In genomic region chr7:131362269-131362614, GRCm38 (mm10) we compare ENCODE assay signal across 7 mouse cellular contexts. TPM values are rescaled to one million over a fixed set of nuclear protein-coding genes. Genes with fewer than 3 reads are reported as not detected.
A peak's percentile ranks its signal among the peaks of the same experiment; 100 is the strongest.
DNase-seq lines count a peak whose midpoint lies in the region; ATAC-seq lines count a peak whose summit lies in the region.

No protein-coding gene starts in this region.

- under 1% methylated on average over 35 of the region's 35 CpGs for WGBS in forebrain, embryonic 10.5 days
- WGBS in limb, embryonic 15.5 days = under 1% methylated on average over 35 of the region's 35 CpGs
- WGBS in stomach, embryonic 15.5 days = 0% methylated on average over 35 of the region's 35 CpGs

- DNase-seq in ovary, postnatal 10 days (ENCODE audit: low spot score) = peak; percentile 81
- DNase-seq in ovary, postnatal 36 days (ENCODE audit: low spot score) = no peak
- no peak for DNase-seq in forebrain, embryonic 10.5 days (ENCODE audit: extremely low spot score, low spot score)
- DNase-seq in cerebellum, adult 18-20 months = no peak
- DNase-seq in embryo, embryonic 10.5 days (ENCODE audit: low spot score) = no peak

- peak overlapping the region; percentile 88 for H3K4me2 ChIP-seq in limb, embryonic 15.5 days
- peak overlapping the region; percentile 89 for H3K4me2 ChIP-seq in stomach, embryonic 15.5 days

- H3K9ac ChIP-seq in limb, embryonic 15.5 days = peak overlapping the region; percentile 81
- peak overlapping the region; percentile 80 for H3K9ac ChIP-seq in stomach, embryonic 15.5 days

- H3K27me3 ChIP-seq in forebrain, embryonic 10.5 days (ENCODE audit: poor library complexity, severe bottlenecking) = peaks cover 14% of the 10 kb centered on the region
- H3K27me3 ChIP-seq in limb, embryonic 15.5 days = no peaks in the 10 kb centered on the region
- H3K27me3 ChIP-seq in stomach, embryonic 15.5 days (replicated peaks) = no peaks in the 10 kb centered on the region

- peaks cover 40% of the 10 kb centered on the region for H3K36me3 ChIP-seq in forebrain, embryonic 10.5 days (replicated peaks)
- peaks cover 15% of the 10 kb centered on the region for H3K36me3 ChIP-seq in limb, embryonic 15.5 days
- H3K36me3 ChIP-seq in stomach, embryonic 15.5 days = peaks cover 9% of the 10 kb centered on the region

- H3K9me3 ChIP-seq in forebrain, embryonic 10.5 days = no peaks in the 10 kb centered on the region
- H3K9me3 ChIP-seq in limb, embryonic 15.5 days = no peaks in the 10 kb centered on the region
- no peaks in the 10 kb centered on the region for H3K9me3 ChIP-seq in stomach, embryonic 15.5 days

- peak overlapping the region; percentile 92 for H3K4me3 ChIP-seq in forebrain, embryonic 10.5 days
- peak overlapping the region; percentile 87 for H3K4me3 ChIP-seq in limb, embryonic 15.5 days
- H3K4me3 ChIP-seq in stomach, embryonic 15.5 days (replicated peaks) = peak overlapping the region; percentile 94

- peak overlapping the region; percentile 96 for H3K27ac ChIP-seq in forebrain, embryonic 10.5 days
- H3K27ac ChIP-seq in limb, embryonic 15.5 days = peak overlapping the region; percentile 95
- H3K27ac ChIP-seq in stomach, embryonic 15.5 days = peak overlapping the region; percentile 95

- peaks cover 19% of the 10 kb centered on the region for H3K4me1 ChIP-seq in forebrain, embryonic 10.5 days
- peaks cover 15% of the 10 kb centered on the region for H3K4me1 ChIP-seq in limb, embryonic 15.5 days
- H3K4me1 ChIP-seq in stomach, embryonic 15.5 days = peaks cover 4% of the 10 kb centered on the region; the same call in 1 of the 2 replicates

- ATAC-seq in limb, embryonic 15.5 days (ENCODE audit: insufficient number of reproducible peaks, low FRiP score, low TSS enrichment, low read depth) = peak; percentile 83
- peak; percentile 45 for ATAC-seq in stomach, embryonic 15.5 days (ENCODE audit: insufficient read depth, low FRiP score, low read depth)

RNA-seq across cellular contexts. Expression of gene 2310057M21Rik, which starts 0.3 kb away (rescaled TPM):
- polyA plus RNA-seq in forebrain, embryonic 10.5 days (2016; fragmentation: Nextera tagmentation; extraction: Ambion mirVana) = 21.3 and 22.7 TPM in 2 replicates
- polyA plus RNA-seq in limb, embryonic 15.5 days (2015; fragmentation: Nextera tagmentation; extraction: Ambion mirVana) = 24.3 and 25.2 TPM in 2 replicates
- 17.7 and 19.2 TPM in 2 replicates for polyA plus RNA-seq in stomach, embryonic 15.5 days (2015; fragmentation: Nextera tagmentation; extraction: Ambion mirVana)

RNA-seq across cellular contexts. Expression of gene Pstk, which starts 8.7 kb away (rescaled TPM):
- polyA plus RNA-seq in forebrain, embryonic 10.5 days (2016; fragmentation: Nextera tagmentation; extraction: Ambion mirVana) = 71.0 and 71.4 TPM in 2 replicates
- 64.4 and 65.9 TPM in 2 replicates for polyA plus RNA-seq in limb, embryonic 15.5 days (2015; fragmentation: Nextera tagmentation; extraction: Ambion mirVana)
- polyA plus RNA-seq in stomach, embryonic 15.5 days (2015; fragmentation: Nextera tagmentation; extraction: Ambion mirVana) = 69.8 and 75.2 TPM in 2 replicates

RNA-seq across cellular contexts. Expression of gene Fam24a, which starts 28.6 kb away (rescaled TPM):
- polyA plus RNA-seq in forebrain, embryonic 10.5 days (2016; fragmentation: Nextera tagmentation; extraction: Ambion mirVana) = not detected in 2 replicates
- 0.36 TPM in 1 of 2 replicates, not detected in the other for polyA plus RNA-seq in limb, embryonic 15.5 days (2015; fragmentation: Nextera tagmentation; extraction: Ambion mirVana)
- not detected in 2 replicates for polyA plus RNA-seq in stomach, embryonic 15.5 days (2015; fragmentation: Nextera tagmentation; extraction: Ambion mirVana)

RNA-seq across cellular contexts. Expression of gene Fam24b, which starts 32.9 kb away (rescaled TPM):
- polyA plus RNA-seq in forebrain, embryonic 10.5 days (2016; fragmentation: Nextera tagmentation; extraction: Ambion mirVana) = not detected in 2 replicates
- not detected in 2 replicates for polyA plus RNA-seq in limb, embryonic 15.5 days (2015; fragmentation: Nextera tagmentation; extraction: Ambion mirVana)
- not detected in 2 replicates for polyA plus RNA-seq in stomach, embryonic 15.5 days (2015; fragmentation: Nextera tagmentation; extraction: Ambion mirVana)

RNA-seq across cellular contexts. Expression of gene Cuzd1, which starts 40.1 kb away (rescaled TPM):
- polyA plus RNA-seq in forebrain, embryonic 10.5 days (2016; fragmentation: Nextera tagmentation; extraction: Ambion mirVana) = not detected in 2 replicates
- polyA plus RNA-seq in limb, embryonic 15.5 days (2015; fragmentation: Nextera tagmentation; extraction: Ambion mirVana) = 0.06 TPM in 1 of 2 replicates, not detected in the other
- 0.36 and 0.40 TPM in 2 replicates for polyA plus RNA-seq in stomach, embryonic 15.5 days (2015; fragmentation: Nextera tagmentation; extraction: Ambion mirVana)
